Mouse (Mus musculus) CH12.LX (cell line): Measurements from ENCODE around the gene Pip5k1c.

Experiments
- CHD2 ChIP-seq: IDR thresholded peaks from 2 replicates; pipeline ENCODE4 v1.6.1; 2011; ENCODE audit warnings: low read length, improper control_type of control experiment
- CTCF ChIP-seq, 2 experiments: IDR thresholded peaks in 1 of 2; conservative IDR thresholded peaks in 1 of 2; 2 replicates each; pipeline ENCODE4 v1.5.1; 2011 to 2012; ENCODE audit warnings: low read depth in 2 of 2, low read length in 2 of 2, improper control_type of control experiment in 1 of 2, inconsistent platforms in 1 of 2, mild to moderate bottlenecking in 1 of 2, moderate library complexity in 1 of 2
- EP300 ChIP-seq: IDR thresholded peaks from 2 replicates; pipeline ENCODE4 v1.6.1; 2011; ENCODE audit warnings: low read length, improper control_type of control experiment
- MAFK ChIP-seq: IDR thresholded peaks from 2 replicates; pipeline ENCODE4 v1.6.1; 2011; ENCODE audit warnings: low read length, improper control_type of control experiment; ENCODE audit not compliant: insufficient replicate concordance
- MAZ ChIP-seq: IDR thresholded peaks from 2 replicates; pipeline ENCODE4 v1.6.1; 2012; ENCODE audit warnings: low read depth, mild to moderate bottlenecking, inconsistent platforms, low read length, improper control_type of control experiment, moderate library complexity
- MEF2A ChIP-seq: IDR thresholded peaks from 2 replicates; pipeline ENCODE4 v1.6.1; 2014; ENCODE audit warnings: low read depth, mild to moderate bottlenecking, inconsistent platforms, low read length, improper control_type of control experiment, borderline replicate concordance
- POLR2A ChIP-seq: IDR thresholded peaks from 2 replicates; pipeline ENCODE4 v1.6.1; 2011; ENCODE audit warnings: low read depth, mild to moderate bottlenecking, improper control_type of control experiment, low read length
- RAD21 ChIP-seq: IDR thresholded peaks from 2 replicates; pipeline ENCODE4 v1.6.1; 2011; ENCODE audit warnings: low read depth, mild to moderate bottlenecking, low read length, improper control_type of control experiment, moderate library complexity
- SIN3A ChIP-seq: IDR thresholded peaks from 2 replicates; pipeline ENCODE4 v1.6.1; 2012; ENCODE audit warnings: low read length, improper control_type of control experiment, inconsistent platforms
- ZKSCAN1 ChIP-seq: IDR thresholded peaks from 2 replicates; pipeline ENCODE4 v1.6.1; 2012; ENCODE audit warnings: low read depth, inconsistent platforms, low read length, improper control_type of control experiment, borderline replicate concordance
- ZMIZ1 ChIP-seq: IDR thresholded peaks from 2 replicates; pipeline ENCODE4 v1.6.1; 2012; ENCODE audit warnings: low read depth, mild to moderate bottlenecking, inconsistent platforms, low read length, improper control_type of control experiment
- ZNF384 ChIP-seq: IDR thresholded peaks from 2 replicates; pipeline ENCODE4 v1.6.1; 2012; ENCODE audit warnings: low read depth, low read length, improper control_type of control experiment, inconsistent platforms

GRCm38 (mm10) chr10:81314201-81314600 lies 21.4 kb downstream of the Pip5k1c start:
- no peak for TF ChIP-seq SIN3A
- no peak for TF ChIP-seq RAD21
- no peak for TF ChIP-seq MEF2A
- no peak for TF ChIP-seq CHD2
- TF ChIP-seq CTCF (conservative IDR thresholded peaks at IDR 0.05 in 1 of 2, IDR thresholded peaks at IDR 0.05 in 1 of 2; ENCODE audit: low read depth in 2 of 2, low read length in 2 of 2) = no peak
- no peak for TF ChIP-seq ZNF384
- no peak for TF ChIP-seq ZKSCAN1
- no peak for TF ChIP-seq MAZ
- TF ChIP-seq POLR2A = no peak
- TF ChIP-seq MAFK = no peak
- no peak for TF ChIP-seq EP300
- no peak for TF ChIP-seq ZMIZ1
